Mouse (Mus musculus) liver, embryonic 14.5 days (tissue): ENCODE results near the gene Top2a. TPM values are rescaled to one million over a fixed set of nuclear protein-coding genes. Genes with fewer than 3 reads are reported as not detected.

Source experiments
- ATAC-seq: fragments of 200-750 bp; cut with Nextera tagmentation; 2 replicates; pipeline ENCODE4 v1.8.0; 2017; ENCODE audit warnings: moderate number of reproducible peaks, mild to moderate bottlenecking, moderate library complexity; ENCODE audit not compliant: insufficient read depth
- DNase-seq, 3 experiments: peaks; one replicate each; pipeline ENCODE4 v3.0.0-alpha.2; 2012 to 2013; ENCODE audit warnings: low read depth in 3 of 3, low spot score in 3 of 3
- H3K27ac ChIP-seq: fragments of 300-500 bp; sonication (generic); 2 replicates; pipeline ENCODE4 v1.5.1; 2014; ENCODE audit warnings: moderate library complexity, mild to moderate bottlenecking, control low read depth, inconsistent platforms
- H3K27me3 ChIP-seq: fragments of 300-500 bp; sonication (generic); 2 replicates; pipeline ENCODE4 v1.6.1; 2014; ENCODE audit warnings: mild to moderate bottlenecking, low read length, moderate library complexity; ENCODE audit not compliant: control insufficient read depth, insufficient read depth
- H3K36me3 ChIP-seq: fragments of 300-500 bp; sonication (generic); replicated peaks from 2 replicates; pipeline ENCODE4 v1.6.1; 2014; ENCODE audit warnings: low read depth; ENCODE audit not compliant: control insufficient read depth, insufficient read depth
- H3K4me1 ChIP-seq, 2 experiments: fragments of 200-500 bp in 1 of 2; fragments of 300-500 bp in 1 of 2; sonication (generic) in 1 of 2; replicated peaks; 2 replicates each; pipeline ENCODE4 v1.6.1; 2012 to 2014; ENCODE audit warnings: antibody characterized with exemption in 1 of 2, inconsistent platforms in 1 of 2, low read length in 1 of 2; ENCODE audit not compliant: control insufficient read depth in 2 of 2, insufficient read depth in 2 of 2
- H3K4me2 ChIP-seq: fragments of 300-500 bp; sonication (generic); 2 replicates; pipeline ENCODE4 v1.6.1; 2014; ENCODE audit warnings: low read depth, mild to moderate bottlenecking, control low read depth, moderate library complexity
- H3K4me3 ChIP-seq, 2 experiments: fragments of 200-500 bp in 1 of 2; fragments of 300-500 bp in 1 of 2; sonication (generic) in 1 of 2; 2 replicates each; pipeline ENCODE4 v1.5.1; 2012 to 2014; ENCODE audit warnings: low read depth in 2 of 2, low read length in 2 of 2, mild to moderate bottlenecking in 2 of 2, control low read depth in 1 of 2, inconsistent platforms in 1 of 2, moderate library complexity in 1 of 2; ENCODE audit not compliant: insufficient read depth in 1 of 2
- H3K9ac ChIP-seq: fragments of 300-500 bp; sonication (generic); replicated peaks from 2 replicates; pipeline ENCODE4 v1.6.1; 2014; ENCODE audit warnings: mild to moderate bottlenecking, control low read depth, moderate library complexity
- H3K9me3 ChIP-seq: fragments of 300-500 bp; sonication (generic); 2 replicates; pipeline ENCODE4 v1.6.1; 2016; ENCODE audit warnings: low read length, mixed read lengths; ENCODE audit not compliant: control insufficient read depth
- CTCF ChIP-seq: IDR thresholded peaks from 2 replicates; pipeline ENCODE4 v1.5.1; 2016; ENCODE audit warnings: antibody characterized with exemption, low read depth, control low read depth
- EP300 ChIP-seq: IDR thresholded peaks from 2 replicates; pipeline ENCODE4 v1.6.1; 2016; ENCODE audit warnings: antibody characterized with exemption, low read depth
- WGBS: fragments of 180-500 bp; shearing (Covaris S2); extraction: QIAGEN DNeasy Blood & Tissue Kit; methylation state at CpG from one replicate; pipeline ENCODE4 v1.1.7; 2014; ENCODE audit not compliant: insufficient replicate concordance; 5-methylcytosine and 5-hydroxymethylcytosine counted together
- polyA plus RNA-seq, 2 experiments: library from polyadenylated mRNA; depleted of rRNA in 1 of 2; stranded (reverse) in 1 of 2; unstranded in 1 of 2; fragments of >200 nt; fragmentation: Nextera tagmentation in 1 of 2; extraction: Ambion mirVana in 1 of 2; gene quantifications; 2 replicates each; pipeline versions ENCODE4 v1.2.1 to v1.2.3; 2012 to 2014

The Top2a gene
- polyA plus RNA-seq (2012; rRNA removed) (57.7 and 108 TPM in 2 replicates), polyA plus RNA-seq (2014; fragmentation: Nextera tagmentation; extraction: Ambion mirVana) (197 and 214 TPM in 2 replicates)

GRCm38 (mm10) chr11:99023500-99024467 is at the start of gene Top2a:
Gene Top2a (minus strand): TSS chr11:99024189.
- WGBS = under 1% methylated on average over 54 of the region's 54 CpGs
- peak within 1 kb of the TSS; percentile 44 for H3K27ac ChIP-seq
- no peaks in the 10 kb centered on the region for H3K27me3 ChIP-seq
- peak within 1 kb of the TSS; percentile 81 for H3K4me2 ChIP-seq
- H3K9me3 ChIP-seq = no peaks in the 10 kb centered on the region
- peak; percentile 96 to 99 (median 98) for DNase-seq
- H3K36me3 ChIP-seq = peaks cover 42% of the 10 kb centered on the region
- H3K4me1 ChIP-seq = peaks cover 13 to 15% of the 10 kb centered on the region in 2 experiments
- 0 out of 2 replicates have a peak, but pooled peaks have one; percentile 19 for TF ChIP-seq CTCF
- TF ChIP-seq EP300 = peak; percentile 83
- peak within 1 kb of the TSS; percentile 88 for H3K9ac ChIP-seq
- H3K4me3 ChIP-seq = peak within 1 kb of the TSS; percentile 79 to 100
- peak; percentile 94 for ATAC-seq

GRCm38 (mm10) chr11:99073781-99074180 is 49.8 kb upstream of the Top2a start:
- DNase-seq (no peak), ATAC-seq (no peak)
- Histone ChIP-seq H3K4me2 (no peak overlapping the region), H3K4me3 (no peak overlapping the region), H3K9ac (no peak overlapping the region), H3K27me3 (no peaks in the 10 kb centered on the region), H3K9me3 (no peaks in the 10 kb centered on the region), H3K36me3 (no peaks in the 10 kb centered on the region), H3K27ac (no peak overlapping the region), H3K4me1 (no peaks in the 10 kb centered on the region)
- TF ChIP-seq CTCF (no peak), EP300 (no peak)
- 27% methylated on average over 5 of the region's 5 CpGs for WGBS

- H3K9ac ChIP-seq = no peak overlapping the region
- H3K27me3 ChIP-seq = no peaks in the 10 kb centered on the region
- no peaks in the 10 kb centered on the region for H3K9me3 ChIP-seq
- no peak overlapping the region for H3K4me2 ChIP-seq
- WGBS = 38% methylated on average over 6 of the region's 6 CpGs
- no peaks in the 10 kb centered on the region for H3K36me3 ChIP-seq
- no peak overlapping the region for H3K4me3 ChIP-seq
- DNase-seq (no peak), ATAC-seq (no peak)
- TF ChIP-seq EP300 = no peak
- TF ChIP-seq CTCF = no peak
- no peaks in the 10 kb centered on the region for H3K4me1 ChIP-seq
- H3K27ac ChIP-seq = no peak overlapping the region
These were observed 47.9 kb upstream of the Top2a start for GRCm38 (mm10) chr11:99071866-99072265.

- ATAC-seq (no peak), DNase-seq (no peak)
- TF ChIP-seq CTCF = no peak
- no peak for TF ChIP-seq EP300
- Histone ChIP-seq H3K9ac (no peak overlapping the region), H3K27ac (no peak overlapping the region), H3K9me3 (no peaks in the 10 kb centered on the region), H3K36me3 (no peaks in the 10 kb centered on the region), H3K4me1 (peaks cover 0 to 3% of the 10 kb centered on the region in 2 experiments; a peak in 1 of 4 replicates), H3K27me3 (no peaks in the 10 kb centered on the region), H3K4me2 (no peak overlapping the region), H3K4me3 (no peak overlapping the region)
- 49% methylated on average over 5 of the region's 5 CpGs for WGBS
These were observed 44.5 kb upstream of the Top2a start for GRCm38 (mm10) chr11:99068455-99068854.

GRCm38 (mm10) chr11:99067591-99067990 is 43.6 kb upstream of the Top2a start:
- no peak for TF ChIP-seq EP300
- 66% methylated on average over 8 of the region's 8 CpGs for WGBS
- Histone ChIP-seq H3K4me3 (no peak overlapping the region), H3K9me3 (no peaks in the 10 kb centered on the region), H3K4me1 (peaks cover 0 to 8% of the 10 kb centered on the region in 2 experiments; a peak in 2 of 4 replicates), H3K27ac (no peak overlapping the region), H3K27me3 (no peaks in the 10 kb centered on the region), H3K9ac (no peak overlapping the region), H3K36me3 (no peaks in the 10 kb centered on the region), H3K4me2 (no peak overlapping the region)
- ATAC-seq (no peak), DNase-seq (no peak)
